Mouse (Mus musculus) neural tube, embryonic 14.5 days (tissue): ENCODE measurements around the gene Ryr1. TPM values are rescaled to one million over a fixed set of nuclear protein-coding genes. Genes with fewer than 3 reads are reported as not detected.

ENCODE experiments used
- ATAC-seq: fragments of 200-750 bp; cut with Nextera tagmentation; 2 replicates; pipeline ENCODE4 v1.8.0; 2017; ENCODE audit warnings: low read depth, mild to moderate bottlenecking, moderate TSS enrichment, moderate library complexity
- H3K27ac ChIP-seq: fragments of 300-500 bp; sonication (generic); 2 replicates; pipeline ENCODE4 v1.5.1; 2014; ENCODE audit warnings: low read depth, mild to moderate bottlenecking, control low read depth, low read length, moderate library complexity, mixed read lengths
- H3K27me3 ChIP-seq: fragments of 300-500 bp; sonication (generic); 2 replicates; pipeline ENCODE4 v1.6.1; 2014; ENCODE audit warnings: low read length; ENCODE audit not compliant: control insufficient read depth, insufficient read depth
- H3K36me3 ChIP-seq: fragments of 300-500 bp; sonication (generic); 2 replicates; pipeline ENCODE4 v1.6.1; 2014; ENCODE audit warnings: low read length, mixed read lengths; ENCODE audit not compliant: control insufficient read depth, insufficient read depth
- H3K4me1 ChIP-seq: fragments of 300-500 bp; sonication (generic); 2 replicates; pipeline ENCODE4 v1.6.1; 2014; ENCODE audit warnings: low read length; ENCODE audit not compliant: control insufficient read depth, insufficient read depth
- H3K4me2 ChIP-seq: fragments of 300-500 bp; sonication (generic); 2 replicates; pipeline ENCODE4 v1.6.1; 2014; ENCODE audit warnings: mild to moderate bottlenecking, low read depth, low read length, control low read depth
- H3K4me3 ChIP-seq: fragments of 300-500 bp; sonication (generic); 2 replicates; pipeline ENCODE4 v1.5.1; 2014; ENCODE audit warnings: low read depth, low read length, control low read depth, mixed read lengths
- H3K9ac ChIP-seq: fragments of 300-500 bp; sonication (generic); replicated peaks from 2 replicates; pipeline ENCODE4 v1.6.1; 2014; ENCODE audit warnings: low read depth, mild to moderate bottlenecking, control low read depth, low read length, mixed read lengths
- H3K9me3 ChIP-seq: fragments of 300-500 bp; sonication (generic); 2 replicates; pipeline ENCODE4 v1.6.1; 2016; ENCODE audit warnings: low read length; ENCODE audit not compliant: control insufficient read depth
- WGBS: fragments of 180-500 bp; shearing (Covaris S2); extraction: QIAGEN DNeasy Blood & Tissue Kit; methylation state at CpG from one replicate; pipeline ENCODE4 v1.1.7; 2014; 5-methylcytosine and 5-hydroxymethylcytosine counted together
- polyA plus RNA-seq: library from polyadenylated mRNA; unstranded; fragments of >200 nt; fragmentation: Nextera tagmentation; extraction: Ambion mirVana; gene quantifications from 2 replicates; pipeline ENCODE4 v1.2.1, GENCODE M21; 2014

Ryr1 gene
- polyA plus RNA-seq, 1 experiment from 2014 or later: 11.6 TPM

DNA sequence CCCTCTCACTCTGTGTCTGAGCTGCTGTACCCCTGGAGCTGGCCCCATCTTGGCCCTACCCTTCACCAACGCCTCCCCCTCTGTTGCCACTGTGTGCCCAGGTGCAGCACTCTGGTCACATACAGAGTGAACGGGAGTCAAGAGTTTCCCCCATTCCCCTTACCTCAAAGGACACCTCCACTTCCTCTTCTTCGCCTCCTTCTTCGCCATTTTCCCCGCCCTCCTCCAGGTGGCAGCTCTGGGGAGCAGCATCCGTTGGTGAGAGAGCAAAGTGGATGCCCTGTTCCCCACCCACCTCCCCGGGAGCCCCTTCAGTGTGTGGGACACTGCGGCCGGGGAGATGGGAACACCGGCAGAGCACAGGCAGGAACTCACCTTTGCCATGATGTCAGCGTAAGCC, 76.4 kb downstream of the Ryr1 start:
- H3K9ac ChIP-seq: no peak overlapping the region
- H3K27me3 ChIP-seq: peaks cover 13% of the 10 kb centered on the region
- WGBS: 80% methylated on average over 11 of the region's 11 CpGs
- H3K4me2 ChIP-seq: no peak overlapping the region
- H3K4me3 ChIP-seq: no peak overlapping the region
- no peaks in the 10 kb centered on the region for H3K9me3 ChIP-seq
- no peaks in the 10 kb centered on the region for H3K36me3 ChIP-seq
- H3K27ac ChIP-seq: no peak overlapping the region
- no peak for ATAC-seq
- H3K4me1 ChIP-seq: 0 out of 2 replicates have a peak, but pooled peaks cover 4% of the 10 kb centered on the region

DNA sequence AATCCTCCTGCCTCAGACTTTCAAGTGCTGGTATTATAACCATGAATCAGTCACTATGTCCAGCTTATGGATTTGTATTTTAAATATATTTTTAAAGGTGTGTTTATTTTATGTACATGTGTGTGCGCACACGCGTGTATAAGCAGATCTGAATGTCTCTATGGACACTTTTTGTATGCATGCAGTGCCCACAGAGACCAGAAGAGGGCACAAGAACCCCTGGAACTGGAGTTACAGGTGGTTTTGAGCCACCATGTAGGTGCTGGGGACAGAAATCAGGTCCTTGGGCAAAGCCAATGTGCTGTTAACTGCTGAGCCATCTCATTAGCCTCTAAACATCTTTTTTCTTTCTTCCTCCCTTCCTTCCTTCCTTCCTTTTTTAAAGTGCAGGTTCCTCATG, 76.9 kb downstream of the Ryr1 start:
- Histone ChIP-seq H3K9ac (no peak overlapping the region), H3K9me3 (no peaks in the 10 kb centered on the region), H3K36me3 (no peaks in the 10 kb centered on the region), H3K27me3 (peaks cover 7% of the 10 kb centered on the region), H3K4me2 (no peak overlapping the region), H3K4me3 (no peak overlapping the region), H3K27ac (no peak overlapping the region), H3K4me1 (0 out of 2 replicates have a peak, but pooled peaks cover 4% of the 10 kb centered on the region)
- no peak for ATAC-seq
- 88% methylated on average over 3 of the region's 3 CpGs for WGBS

- no peaks in the 10 kb centered on the region for H3K27me3 ChIP-seq
- 6% methylated on average over 12 of the region's 12 CpGs for WGBS
- no peaks in the 10 kb centered on the region for H3K36me3 ChIP-seq
- no peak overlapping the region for H3K4me3 ChIP-seq
- no peak for ATAC-seq
- H3K4me2 ChIP-seq: no peak overlapping the region
- H3K4me1 ChIP-seq: 0 out of 2 replicates have a peak, but pooled peaks cover 4% of the 10 kb centered on the region
- H3K27ac ChIP-seq: no peak overlapping the region
- no peaks in the 10 kb centered on the region for H3K9me3 ChIP-seq
- H3K9ac ChIP-seq: no peak overlapping the region
Measured at GRCm38 (mm10) chr7:29046533-29046932, 78.4 kb downstream of the Ryr1 start.

DNA sequence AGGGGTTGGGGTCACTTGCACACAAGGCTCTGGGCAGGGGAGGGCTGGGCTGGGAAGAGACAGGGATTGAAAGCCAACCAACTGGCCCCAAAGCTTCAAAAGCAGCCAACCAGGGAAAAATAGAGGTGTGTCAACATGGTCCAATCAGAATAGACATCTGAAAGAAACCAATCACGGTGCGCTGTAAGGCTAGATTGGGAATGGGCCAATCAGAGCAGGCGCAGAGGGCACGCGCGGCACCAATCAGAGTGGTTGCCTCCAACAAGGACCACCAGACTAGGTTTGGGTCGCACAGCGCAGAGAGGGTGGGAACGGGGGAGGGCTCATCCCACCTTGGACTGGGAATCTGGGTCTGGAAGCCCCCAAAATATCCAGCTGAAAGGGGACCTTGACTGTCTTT, 80.7 kb downstream of the Ryr1 start:
- Histone ChIP-seq H3K36me3 (no peaks in the 10 kb centered on the region), H3K27ac (peak overlapping the region; percentile 56; the same call in 1 of the 2 replicates), H3K4me3 (no peak overlapping the region), H3K27me3 (no peaks in the 10 kb centered on the region), H3K9ac (no peak overlapping the region), H3K9me3 (no peaks in the 10 kb centered on the region), H3K4me2 (no peak overlapping the region), H3K4me1 (peaks cover 10% of the 10 kb centered on the region)
- 47% methylated on average over 9 of the region's 9 CpGs for WGBS
- 0 out of 2 replicates have a peak, but pooled peaks have one; percentile 3 for ATAC-seq

- no peak overlapping the region for H3K9ac ChIP-seq
- no peaks in the 10 kb centered on the region for H3K27me3 ChIP-seq
- no peak overlapping the region for H3K4me2 ChIP-seq
- H3K36me3 ChIP-seq: no peaks in the 10 kb centered on the region
- no peak overlapping the region for H3K4me3 ChIP-seq
- ATAC-seq: peak; percentile 21; the same call in 1 of the 2 replicates
- no peaks in the 10 kb centered on the region for H3K9me3 ChIP-seq
- H3K27ac ChIP-seq: peak overlapping the region; percentile 56; the same call in 1 of the 2 replicates
- 27% methylated on average over 11 of the region's 11 CpGs for WGBS
- H3K4me1 ChIP-seq: peaks cover 10% of the 10 kb centered on the region
Measured at GRCm38 (mm10) chr7:29043674-29044057, 81.3 kb downstream of the Ryr1 start.

- ATAC-seq: peak; percentile 25; the same call in 1 of the 2 replicates
- peak overlapping the region; percentile 56; the same call in 1 of the 2 replicates for H3K27ac ChIP-seq
- H3K4me2 ChIP-seq: no peak overlapping the region
- H3K9ac ChIP-seq: no peak overlapping the region
- peaks cover 10% of the 10 kb centered on the region for H3K4me1 ChIP-seq
- H3K9me3 ChIP-seq: no peaks in the 10 kb centered on the region
- no peaks in the 10 kb centered on the region for H3K27me3 ChIP-seq
- no peaks in the 10 kb centered on the region for H3K36me3 ChIP-seq
- WGBS: 47% methylated on average over 19 of the region's 19 CpGs
- H3K4me3 ChIP-seq: no peak overlapping the region
Measured at GRCm38 (mm10) chr7:29043016-29043673, 81.8 kb downstream of the Ryr1 start.

DNA sequence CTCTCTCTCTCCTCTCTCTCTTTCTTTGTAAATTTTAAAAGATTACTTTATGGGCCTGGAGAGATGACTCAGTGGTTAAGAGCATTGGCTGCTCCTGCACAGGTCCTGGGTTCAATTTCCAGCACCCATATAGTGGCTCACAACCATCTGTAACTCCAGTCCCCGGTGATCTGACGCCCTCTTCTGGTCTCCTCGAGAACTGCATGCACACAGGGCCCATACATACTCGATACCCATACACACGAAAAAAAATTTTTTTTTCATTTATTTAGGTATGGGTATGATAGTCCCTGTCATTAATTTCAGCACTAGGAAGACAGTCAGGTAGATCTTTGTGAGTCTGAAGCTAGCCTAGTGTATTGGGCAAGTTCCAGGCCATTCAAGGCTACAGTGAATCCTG, 83.8 kb downstream of the Ryr1 start:
- Histone ChIP-seq H3K9me3 (no peaks in the 10 kb centered on the region), H3K9ac (no peak overlapping the region), H3K27ac (no peak overlapping the region), H3K27me3 (no peaks in the 10 kb centered on the region), H3K4me1 (peaks cover 10% of the 10 kb centered on the region), H3K4me2 (no peak overlapping the region), H3K36me3 (no peaks in the 10 kb centered on the region), H3K4me3 (no peak overlapping the region)
- ATAC-seq: no peak
- 87% methylated on average over 5 of the region's 5 CpGs for WGBS

- peak overlapping the region; percentile 31 for H3K4me3 ChIP-seq
- no peaks in the 10 kb centered on the region for H3K36me3 ChIP-seq
- peak overlapping the region; percentile 43; the same call in 1 of the 2 replicates for H3K9ac ChIP-seq
- 2% methylated on average over 26 of the region's 26 CpGs for WGBS
- H3K9me3 ChIP-seq: no peaks in the 10 kb centered on the region
- peak overlapping the region; percentile 67 for H3K4me2 ChIP-seq
- peak; percentile 47; the same call in 1 of the 2 replicates for ATAC-seq
- peaks cover 10% of the 10 kb centered on the region for H3K4me1 ChIP-seq
- peak overlapping the region; percentile 12 for H3K27ac ChIP-seq
- H3K27me3 ChIP-seq: no peaks in the 10 kb centered on the region
Measured at GRCm38 (mm10) chr7:29039985-29040661, 84.9 kb downstream of the Ryr1 start.

DNA sequence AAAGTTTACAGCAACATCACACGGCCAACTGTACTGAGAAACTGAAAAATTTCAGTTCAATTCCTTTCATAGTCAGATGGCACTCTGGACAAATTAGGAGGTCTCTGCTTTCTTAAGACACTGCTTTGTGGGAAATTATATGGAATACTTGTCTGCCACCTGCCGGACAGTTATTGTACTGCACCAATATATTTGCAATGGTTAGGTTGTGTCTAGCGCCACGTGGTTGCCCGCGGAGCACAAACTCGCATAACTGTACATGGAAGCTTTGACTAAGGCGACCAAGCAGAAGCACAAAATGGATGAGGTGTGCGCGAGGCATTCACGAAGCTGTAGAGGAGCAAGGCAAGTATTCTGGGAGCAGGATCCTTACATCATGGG, 85.4 kb downstream of the Ryr1 start:
- peak overlapping the region; percentile 43; the same call in 1 of the 2 replicates for H3K9ac ChIP-seq
- H3K4me3 ChIP-seq: peak overlapping the region; percentile 31
- H3K36me3 ChIP-seq: no peaks in the 10 kb centered on the region
- no peaks in the 10 kb centered on the region for H3K9me3 ChIP-seq
- ATAC-seq: peak; percentile 69
- peaks cover 10% of the 10 kb centered on the region for H3K4me1 ChIP-seq
- H3K4me2 ChIP-seq: peak overlapping the region; percentile 67
- no peaks in the 10 kb centered on the region for H3K27me3 ChIP-seq
- H3K27ac ChIP-seq: peak overlapping the region; percentile 12
- WGBS: 1% methylated on average over 11 of the region's 11 CpGs
